20 mouse cellular contexts compared by ENCODE assay signal in genomic region chr1:73952598-73952997, GRCm38 (mm10).
DNase-seq lines count a peak whose midpoint lies in the region; ATAC-seq and TF ChIP-seq lines count a peak whose summit lies in the region.
"Had no signal": no experiment of that assay in that cellular context is flagged by ENCODE, and none has a peak within 500 bp of the region (broad histone marks: within the 10 kb centered on the region; RNA-seq: fewer than 3 reads in every experiment).

No protein-coding gene starts in this region.

- H3K4me1 ChIP-seq in heart, embryonic 13.5 days, result peaks cover 97% of the 10 kb centered on the region
- peaks cover 29% of the 10 kb centered on the region for H3K4me1 ChIP-seq in hindbrain, embryonic 10.5 days (replicated peaks)
- peaks cover 25% of the 10 kb centered on the region for H3K4me1 ChIP-seq in hindbrain, embryonic 13.5 days (replicated peaks)
- H3K4me1 ChIP-seq in olfactory bulb, adult 2 months (ENCODE audit: control insufficient read depth, insufficient read depth, low read length), result peaks cover 73% of the 10 kb centered on the region

- intact Hi-C loops in gastrocnemius, adult 2 months (cut with DNase I), result no loop called here
- intact Hi-C loops in heart, postnatal 14 days (cut with DNase I), result no loop called here

- 74% methylated on average over 10 of the region's 10 CpGs for WGBS in heart, embryonic 13.5 days
- 81% methylated on average over 10 of the region's 10 CpGs for WGBS in hindbrain, embryonic 10.5 days
- WGBS in hindbrain, embryonic 13.5 days, result 78% methylated on average over 10 of the region's 10 CpGs
- 83% methylated on average over 10 of the region's 10 CpGs for WGBS in olfactory bulb, adult 2 months

- no peak overlapping the region for H3K4me2 ChIP-seq in heart, embryonic 13.5 days
- H3K4me2 ChIP-seq in hindbrain, embryonic 13.5 days, result no peak overlapping the region
- H3K4me2 ChIP-seq: embryonic facial prominence, embryonic 12.5 days; forebrain, embryonic 15.5 days; hindbrain, embryonic 12.5 days had no signal

- H3K27ac ChIP-seq in gastrocnemius, adult 2 months, result peak overlapping the region; percentile 99
- H3K27ac ChIP-seq in heart, embryonic 13.5 days (replicated peaks), result no peak overlapping the region
- H3K27ac ChIP-seq in hindbrain, embryonic 10.5 days, result 0 out of 2 replicates have a peak overlapping the region, but pooled peaks have one; percentile 30
- no peak overlapping the region for H3K27ac ChIP-seq in hindbrain, embryonic 13.5 days
- H3K27ac ChIP-seq in olfactory bulb, adult 2 months (ENCODE audit: insufficient read depth, low read depth, low read length), result peak overlapping the region; percentile 94
- H3K27ac ChIP-seq: embryonic facial prominence, embryonic 12.5 days; forebrain, embryonic 15.5 days; hindbrain, embryonic 12.5 days; hindbrain, postnatal 0 days had no signal

- no peak for DNase-seq in gastrocnemius, adult 2 months
- no peak for DNase-seq in gastrocnemius, postnatal 25 days
- DNase-seq in heart, postnatal 14 days, result no peak
- DNase-seq in hindbrain, embryonic 10.5 days (ENCODE audit: low spot score), result no peak
- no peak for DNase-seq in spleen, adult 12 weeks (ENCODE audit: low spot score)
- DNase-seq: adrenal gland, postnatal 10 days; B cell, adult 2 months; cerebellum, adult 11 months; cerebellum, adult 8-10 months; cerebellum, postnatal 14 days; gastrocnemius, postnatal 10 days; kidney, adult 11 months had no signal

- TF ChIP-seq POLR2A in olfactory bulb, adult 2 months (IDR thresholded peaks at IDR 0.05; ENCODE audit: insufficient read depth, low read depth, low read length), result no peak

- no peak overlapping the region; the same call in 1 of the 2 replicates for H3K4me3 ChIP-seq in gastrocnemius, adult 2 months
- H3K4me3 ChIP-seq in heart, embryonic 13.5 days, result no peak overlapping the region
- no peak overlapping the region for H3K4me3 ChIP-seq in hindbrain, embryonic 10.5 days
- no peak overlapping the region for H3K4me3 ChIP-seq in hindbrain, embryonic 13.5 days
- no peak overlapping the region for H3K4me3 ChIP-seq in olfactory bulb, adult 2 months (ENCODE audit: insufficient read depth, low read depth, low read length)
- H3K4me3 ChIP-seq: embryonic facial prominence, embryonic 12.5 days; forebrain, embryonic 15.5 days; hindbrain, embryonic 12.5 days had no signal

- TF ChIP-seq CTCF in gastrocnemius, adult 2 months (IDR thresholded peaks at IDR 0.05), result no peak
- TF ChIP-seq CTCF in olfactory bulb, adult 2 months (IDR thresholded peaks at IDR 0.05; ENCODE audit: insufficient read depth, low read depth, low read length), result no peak

- no peaks in the 10 kb centered on the region for H3K9me3 ChIP-seq in heart, embryonic 13.5 days
- H3K9me3 ChIP-seq in hindbrain, embryonic 10.5 days, result no peaks in the 10 kb centered on the region
- H3K9me3 ChIP-seq in hindbrain, embryonic 13.5 days, result no peaks in the 10 kb centered on the region
- H3K9me3 ChIP-seq: embryonic facial prominence, embryonic 12.5 days; forebrain, embryonic 15.5 days; hindbrain, embryonic 12.5 days had no signal

- no peak for ATAC-seq in heart, embryonic 13.5 days (ENCODE audit: extremely low read depth, insufficient number of reproducible peaks, low FRiP score, low TSS enrichment)
- no peak for ATAC-seq in hindbrain, embryonic 13.5 days (ENCODE audit: low FRiP score)
- ATAC-seq: CD4-positive, CD25-positive, alpha-beta regulatory T cell, adult 4 months; forebrain, embryonic 15.5 days; hindbrain, postnatal 0 days had no signal

- H3K9ac ChIP-seq in heart, embryonic 13.5 days, result peak overlapping the region; percentile 44
- H3K9ac ChIP-seq in hindbrain, embryonic 13.5 days, result no peak overlapping the region
- H3K9ac ChIP-seq: embryonic facial prominence, embryonic 12.5 days; forebrain, embryonic 15.5 days; hindbrain, embryonic 12.5 days had no signal

- no peaks in the 10 kb centered on the region for H3K27me3 ChIP-seq in heart, embryonic 13.5 days (replicated peaks)
- no peaks in the 10 kb centered on the region for H3K27me3 ChIP-seq in hindbrain, embryonic 10.5 days (ENCODE audit: insufficient read depth, poor library complexity, severe bottlenecking)
- H3K27me3 ChIP-seq in hindbrain, embryonic 13.5 days, result no peaks in the 10 kb centered on the region
- H3K27me3 ChIP-seq: embryonic facial prominence, embryonic 12.5 days; forebrain, embryonic 15.5 days; hindbrain, embryonic 12.5 days had no signal

- H3K36me3 ChIP-seq in heart, embryonic 13.5 days, result peaks cover 56% of the 10 kb centered on the region
- H3K36me3 ChIP-seq in hindbrain, embryonic 10.5 days, result peaks cover 32% of the 10 kb centered on the region
- no peaks in the 10 kb centered on the region for H3K36me3 ChIP-seq in hindbrain, embryonic 13.5 days
- H3K36me3 ChIP-seq: forebrain, embryonic 15.5 days had no signal

Comparison
In these comparisons a context has a peak if more than half of its experiments do, and no peak if none do; other contexts are left out.
1. H3K27ac ChIP-seq: peak in gastrocnemius, adult 2 months (single experiment), hindbrain, embryonic 10.5 days (single experiment) and olfactory bulb, adult 2 months (single experiment); none in heart, embryonic 13.5 days (single experiment) and hindbrain, embryonic 13.5 days (single experiment).